33 mouse cellular contexts compared by ENCODE assay signal in genomic region chr17:86523843-86524242, GRCm38 (mm10). TPM values are rescaled to one million over a fixed set of nuclear protein-coding genes. Genes with fewer than 3 reads are reported as not detected.
"Had no signal": no experiment of that assay in that cellular context is flagged by ENCODE, and none has a peak within 500 bp of the region (broad histone marks: within the 10 kb centered on the region; RNA-seq: fewer than 3 reads in every experiment).

No protein-coding gene starts in this region.

- DNase-seq: gastrocnemius, postnatal 14 days; gastrocnemius, postnatal 36 days; heart, adult 11 months; heart, adult 2 months; heart, postnatal 14 days; heart, postnatal 36 days; kidney, adult 11 months; kidney, adult 2 months; kidney, adult 9 months; kidney, postnatal 14 days; kidney, postnatal 36 days; layer of hippocampus, adult 9-11 months; layer of hippocampus, postnatal 36 days; left cerebral cortex, postnatal 4 days; liver, embryonic 13.5 days had no signal

- H3K9me3 ChIP-seq: heart, embryonic 13.5 days; heart, embryonic 15.5 days; hindbrain, embryonic 13.5 days; hindbrain, embryonic 15.5 days; kidney, embryonic 15.5 days; limb, embryonic 13.5 days; limb, embryonic 15.5 days; liver, embryonic 13.5 days had no signal

- H3K4me1 ChIP-seq: hindbrain, embryonic 13.5 days; hindbrain, embryonic 15.5 days; limb, embryonic 15.5 days had no signal

- H3K4me2 ChIP-seq: heart, embryonic 11.5 days; heart, embryonic 13.5 days; heart, embryonic 15.5 days; hindbrain, embryonic 13.5 days; hindbrain, embryonic 15.5 days; kidney, embryonic 15.5 days; limb, embryonic 13.5 days; limb, embryonic 15.5 days; liver, embryonic 13.5 days had no signal

- H3K27me3 ChIP-seq: heart, embryonic 13.5 days; heart, embryonic 15.5 days; hindbrain, embryonic 13.5 days; hindbrain, embryonic 15.5 days; kidney, embryonic 15.5 days; limb, embryonic 13.5 days; limb, embryonic 15.5 days; liver, embryonic 13.5 days had no signal

- ATAC-seq: hindbrain, postnatal 0 days had no signal

- H3K4me3 ChIP-seq: heart, adult 2 months; heart, embryonic 13.5 days; heart, embryonic 15.5 days; hindbrain, embryonic 13.5 days; hindbrain, embryonic 15.5 days; kidney, embryonic 15.5 days; limb, embryonic 13.5 days; limb, embryonic 15.5 days; liver, embryonic 13.5 days had no signal

- H3K9ac ChIP-seq: heart, embryonic 13.5 days; heart, embryonic 15.5 days; hindbrain, embryonic 13.5 days; hindbrain, embryonic 15.5 days; kidney, embryonic 15.5 days; limb, embryonic 13.5 days; limb, embryonic 15.5 days; liver, embryonic 13.5 days had no signal

- H3K27ac ChIP-seq: heart, adult 2 months; heart, embryonic 13.5 days; heart, embryonic 15.5 days; hindbrain, embryonic 13.5 days; hindbrain, embryonic 15.5 days; hindbrain, postnatal 0 days; kidney, embryonic 15.5 days; kidney, postnatal 0 days; limb, embryonic 13.5 days; limb, embryonic 15.5 days; liver, embryonic 13.5 days had no signal

- H3K36me3 ChIP-seq: heart, embryonic 15.5 days; hindbrain, embryonic 13.5 days; hindbrain, embryonic 15.5 days; kidney, embryonic 15.5 days; limb, embryonic 13.5 days; limb, embryonic 15.5 days; liver, embryonic 13.5 days had no signal

RNA-seq across cellular contexts. Expression of gene Gm10309, which starts 18.8 kb away (rescaled TPM):
- total RNA-seq: gastrocnemius, postnatal 14 days; gastrocnemius, postnatal 36 days; heart, adult 2 months; heart, postnatal 14 days; hematopoietic stem cell, adult 5-6 weeks; hindbrain, postnatal 0 days; layer of hippocampus, adult 18-20 months; layer of hippocampus, adult 8-10 months; layer of hippocampus, postnatal 14 days; layer of hippocampus, postnatal 36 days; left cerebral cortex, adult 18-20 months; left cerebral cortex, adult 8-10 months; left cerebral cortex, postnatal 10 days; left cerebral cortex, postnatal 25 days; left cerebral cortex, postnatal 4 days had no signal
- polyA plus RNA-seq: liver, embryonic 13.5 days had no signal
